Mouse (Mus musculus) liver, adult 2 months (tissue): ENCODE results near the gene Iqgap2. TPM values are rescaled to one million over a fixed set of nuclear protein-coding genes. Genes with fewer than 3 reads are reported as not detected.

ENCODE experiments used
- DNase-seq: peaks from one replicate; pipeline ENCODE4 v3.0.0-alpha.2; 2011; ENCODE audit warnings: low read depth, low spot score; ENCODE audit errors: extremely low read depth
- H3K27ac ChIP-seq: fragments of 200-500 bp; replicated peaks from 2 replicates; pipeline ENCODE4 v1.5.1; 2012; ENCODE audit warnings: low read depth, mild to moderate bottlenecking, control low read depth, inconsistent platforms, low read length; ENCODE audit not compliant: insufficient read depth
- H3K27me3 ChIP-seq: fragments of 200-500 bp; 2 replicates; pipeline ENCODE4 v1.6.1; 2012; ENCODE audit warnings: mild to moderate bottlenecking, moderate library complexity, low read length, inconsistent platforms; ENCODE audit not compliant: control insufficient read depth, insufficient read depth
- H3K36me3 ChIP-seq: fragments of 200-500 bp; 2 replicates; pipeline ENCODE4 v1.6.1; 2012; ENCODE audit warnings: low read length, inconsistent platforms; ENCODE audit not compliant: control insufficient read depth, insufficient read depth
- H3K4me1 ChIP-seq: fragments of 200-500 bp; 2 replicates; pipeline ENCODE4 v1.6.1; 2011; ENCODE audit warnings: low read length; ENCODE audit not compliant: control insufficient read depth, insufficient read depth
- H3K4me3 ChIP-seq: fragments of 200-500 bp; 2 replicates; pipeline ENCODE4 v1.5.1; 2011; ENCODE audit warnings: low read depth, mild to moderate bottlenecking, control low read depth, low read length, moderate library complexity; ENCODE audit not compliant: insufficient read depth
- H3K79me2 ChIP-seq: fragments of 200-500 bp; 2 replicates; pipeline ENCODE4 v1.6.1; 2012; ENCODE audit warnings: inconsistent platforms, mild to moderate bottlenecking, low read length, moderate library complexity; ENCODE audit not compliant: control insufficient read depth, insufficient read depth
- H3K9ac ChIP-seq: fragments of 200-500 bp; 2 replicates; pipeline ENCODE4 v1.6.1; 2012; ENCODE audit warnings: low read depth, mild to moderate bottlenecking, control low read depth, inconsistent platforms, low read length
- CTCF ChIP-seq: fragments of 200-500 bp; IDR thresholded peaks from 2 replicates; pipeline ENCODE4 v1.5.1; 2011; ENCODE audit warnings: low read depth, low read length, control low read depth
- POLR2A ChIP-seq: fragments of 200-500 bp; IDR thresholded peaks from 2 replicates; pipeline ENCODE4 v1.6.1; 2011; ENCODE audit warnings: low read length, control low read depth; ENCODE audit not compliant: insufficient read depth; ENCODE audit errors: extremely low read depth
- WGBS: fragments of 180-500 bp; shearing (Covaris S2); methylation state at CpG from one replicate; pipeline ENCODE4 v1.1.7; 2018; 5-methylcytosine and 5-hydroxymethylcytosine counted together
- polyA plus RNA-seq: library from polyadenylated mRNA; depleted of rRNA; stranded (reverse); fragments of >200 nt; gene quantifications from 2 replicates; pipeline ENCODE4 v1.2.3, GENCODE M21; 2012
- total RNA-seq: library from RNA; depleted of rRNA; stranded (reverse); fragments of >200 nt; gene quantifications from 2 replicates; pipeline ENCODE4 v1.2.3, GENCODE M21; 2014

The Iqgap2 gene
- total and polyA plus RNA-seq, 2 experiments = 21.4 to 189 TPM

DNA sequence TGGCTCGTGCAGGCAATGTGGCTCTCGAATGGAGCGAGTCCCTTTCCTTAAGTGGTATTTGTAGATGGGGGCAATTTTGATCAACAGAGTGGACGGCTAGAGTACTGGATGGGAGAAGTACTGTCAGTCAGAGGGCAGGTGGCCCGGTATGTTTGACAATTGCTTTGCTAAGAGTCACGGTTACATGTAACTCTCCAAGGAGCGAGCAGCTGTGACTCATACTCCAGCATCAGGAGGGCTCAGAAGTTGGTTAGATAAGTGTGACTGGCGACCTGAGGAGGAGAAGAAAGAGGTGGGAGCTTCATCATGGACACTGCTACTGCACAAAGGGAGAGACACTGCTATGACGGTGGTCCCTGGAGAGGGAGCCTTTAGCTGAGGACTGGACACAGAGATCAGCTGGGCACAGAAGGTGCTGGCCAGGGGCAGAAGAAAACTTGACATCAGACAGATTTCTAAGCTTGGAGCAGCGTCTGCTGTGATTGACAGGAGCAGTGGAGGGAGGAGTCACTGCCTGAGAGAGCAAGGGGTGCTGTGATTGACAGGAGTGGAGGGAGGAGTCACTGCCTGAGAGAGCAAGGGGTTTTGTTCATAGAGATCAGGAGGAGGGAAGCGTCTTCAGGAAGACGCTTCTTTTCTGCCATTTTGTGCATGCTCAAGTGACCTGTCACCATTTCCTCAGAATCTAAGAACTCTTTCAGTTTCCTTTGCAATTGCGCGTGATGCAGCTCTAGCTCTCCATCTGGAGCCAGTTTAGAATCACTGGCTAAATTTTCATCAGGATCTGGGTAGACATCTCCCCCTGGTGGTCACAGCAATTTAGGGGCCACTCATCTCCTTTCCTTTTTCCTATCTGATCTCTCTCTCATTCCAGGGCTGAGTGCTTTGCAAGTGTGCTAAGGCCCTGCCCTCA is 172.1 kb downstream of the Iqgap2 start:
- peak; percentile 22 for DNase-seq
- TF ChIP-seq CTCF = no peak
- TF ChIP-seq POLR2A = no peak
- Histone ChIP-seq H3K36me3 (peaks cover 63% of the 10 kb centered on the region), H3K9ac (no peak overlapping the region), H3K27ac (no peak overlapping the region), H3K4me1 (no peaks in the 10 kb centered on the region), H3K4me3 (no peak overlapping the region), H3K27me3 (no peaks in the 10 kb centered on the region), H3K79me2 (no peaks in the 10 kb centered on the region; the same call in 1 of the 2 replicates)
- WGBS = 84% methylated on average over 14 of the region's 14 CpGs

- peaks cover 64% of the 10 kb centered on the region for H3K36me3 ChIP-seq
- 74% methylated on average over 4 of the region's 4 CpGs for WGBS
- no peak overlapping the region for H3K4me3 ChIP-seq
- TF ChIP-seq POLR2A (no peak), CTCF (no peak)
- no peaks in the 10 kb centered on the region for H3K27me3 ChIP-seq
- DNase-seq = no peak
- H3K27ac ChIP-seq = no peak overlapping the region
- no peaks in the 10 kb centered on the region for H3K4me1 ChIP-seq
- H3K9ac ChIP-seq = no peak overlapping the region
- H3K79me2 ChIP-seq = no peaks in the 10 kb centered on the region; the same call in 1 of the 2 replicates
Measured at GRCm38 (mm10) chr13:95715356-95715755, 176.4 kb downstream of the Iqgap2 start.

DNA sequence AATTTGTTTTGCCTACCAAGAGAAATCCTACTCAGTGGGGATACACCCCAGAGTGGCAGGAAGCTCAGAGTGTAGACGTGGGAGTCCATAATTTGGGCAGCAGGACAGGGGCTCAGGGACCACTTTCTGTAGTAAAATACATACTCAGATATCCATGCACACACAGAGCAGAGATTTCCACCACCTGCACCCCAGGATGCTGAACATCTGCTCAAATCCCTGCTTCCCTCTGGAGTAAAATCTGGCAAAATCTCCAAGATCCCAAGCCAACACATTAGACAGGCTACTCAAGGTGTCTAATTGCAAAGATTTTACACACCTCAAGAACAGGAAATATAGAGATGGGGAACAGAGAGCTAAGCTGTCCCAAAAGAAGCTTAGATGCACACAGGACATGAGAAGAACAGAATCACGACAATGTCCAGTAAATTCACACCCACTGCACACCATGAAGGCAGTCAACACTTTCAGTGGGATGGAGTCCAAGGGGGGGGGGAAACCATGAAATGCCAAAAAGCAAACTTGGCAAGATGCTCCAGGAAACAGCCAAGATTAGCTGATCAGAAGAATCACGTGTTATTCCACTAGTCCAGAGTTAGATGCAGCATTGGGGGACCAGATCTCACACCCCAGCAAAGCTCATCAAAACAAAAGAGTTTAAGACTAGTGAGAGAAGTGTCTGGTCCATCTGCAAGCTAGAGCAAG is 177.3 kb downstream of the Iqgap2 start:
- no peak overlapping the region for H3K4me3 ChIP-seq
- H3K9ac ChIP-seq = no peak overlapping the region
- H3K36me3 ChIP-seq = peaks cover 67% of the 10 kb centered on the region
- no peak for TF ChIP-seq POLR2A
- TF ChIP-seq CTCF = no peak
- 44% methylated on average over 3 of the region's 3 CpGs for whole genome bisulfite sequencing
- no peaks in the 10 kb centered on the region for H3K4me1 ChIP-seq
- H3K79me2 ChIP-seq = no peaks in the 10 kb centered on the region; the same call in 1 of the 2 replicates
- H3K27me3 ChIP-seq = no peaks in the 10 kb centered on the region
- H3K27ac ChIP-seq = no peak overlapping the region
- no peak for DNase-seq

DNA sequence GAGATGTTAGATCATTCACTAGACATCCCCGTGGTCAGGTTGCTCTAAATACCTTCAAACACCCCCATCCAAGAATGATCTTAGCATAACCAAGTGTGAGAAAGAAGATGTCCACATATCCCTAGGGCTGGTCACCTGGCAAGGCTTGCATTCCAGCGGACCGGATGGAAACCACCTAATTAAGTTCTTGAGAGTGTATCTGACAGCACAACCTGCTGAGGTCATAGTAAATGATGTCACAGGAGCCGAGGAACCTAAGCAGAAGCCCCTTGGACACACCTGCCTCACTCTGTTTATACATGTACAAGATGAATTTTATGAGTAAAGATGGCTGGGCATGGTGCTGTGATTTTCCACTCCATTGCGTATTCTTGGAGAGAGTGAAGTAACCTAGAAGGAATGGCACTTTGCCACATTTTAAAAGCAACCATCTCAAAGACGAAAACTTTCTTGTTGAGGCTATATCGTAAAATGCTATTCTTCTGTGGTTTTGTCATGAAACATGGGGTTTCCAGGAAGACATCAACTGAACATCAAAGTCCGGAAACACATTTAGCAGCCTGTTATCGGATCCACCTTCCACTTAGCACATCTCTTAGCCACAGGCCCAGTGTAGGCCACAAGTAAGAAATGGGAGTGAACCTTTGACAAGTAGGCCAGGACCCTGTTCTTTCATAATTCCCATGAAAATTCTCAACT is 179.0 kb downstream of the Iqgap2 start:
- no peaks in the 10 kb centered on the region; the same call in 1 of the 2 replicates for H3K79me2 ChIP-seq
- DNase-seq = peak; percentile 9
- peaks cover 65% of the 10 kb centered on the region for H3K36me3 ChIP-seq
- WGBS = 93% methylated on average over 9 of the region's 9 CpGs
- no peak overlapping the region for H3K9ac ChIP-seq
- TF ChIP-seq POLR2A = no peak
- no peak for TF ChIP-seq CTCF
- H3K27ac ChIP-seq = no peak overlapping the region
- no peaks in the 10 kb centered on the region for H3K27me3 ChIP-seq
- H3K4me1 ChIP-seq = no peaks in the 10 kb centered on the region
- H3K4me3 ChIP-seq = no peak overlapping the region

- no peak overlapping the region for H3K9ac ChIP-seq
- no peak overlapping the region for H3K4me3 ChIP-seq
- TF ChIP-seq CTCF = no peak
- TF ChIP-seq POLR2A = no peak
- H3K79me2 ChIP-seq = no peaks in the 10 kb centered on the region; the same call in 1 of the 2 replicates
- H3K4me1 ChIP-seq = no peaks in the 10 kb centered on the region
- peaks cover 65% of the 10 kb centered on the region for H3K36me3 ChIP-seq
- no peak for DNase-seq
- no peaks in the 10 kb centered on the region for H3K27me3 ChIP-seq
- H3K27ac ChIP-seq = no peak overlapping the region
Measured at GRCm38 (mm10) chr13:95712054-95712453, 179.7 kb downstream of the Iqgap2 start.
